Mouse (Mus musculus) bone marrow macrophage, adult 2 months (primary cell): Measurements from ENCODE around the gene Lrrc59.

ENCODE experiments used
- CTCF ChIP-seq: IDR thresholded peaks from 2 replicates; pipeline ENCODE4 v1.5.1; 2012; ENCODE audit warnings: low read depth, mild to moderate bottlenecking, low read length, moderate library complexity
- POLR2A ChIP-seq: IDR thresholded peaks from 2 replicates; pipeline ENCODE4 v1.6.1; 2012; ENCODE audit warnings: mild to moderate bottlenecking, low read depth, low read length, borderline replicate concordance

- TF ChIP-seq CTCF (no peak), POLR2A (no peak; the same call in 1 of the 2 replicates)
Observed at GRCm38 (mm10) chr11:94676754-94677606, 47.4 kb downstream of the Lrrc59 start, which contains the start of gene Xylt2.
